Mouse (Mus musculus) G1E (cell line): ENCODE measurements around the gene Olfr1425.

Experiments used
- CTCF ChIP-seq: IDR thresholded peaks from 2 replicates; pipeline ENCODE4 v1.5.1; 2012; ENCODE audit warnings: low read depth, low read length, inconsistent platforms, mixed read lengths
- GATA1 ChIP-seq: IDR thresholded peaks from 2 replicates; pipeline ENCODE4 v1.6.1; 2012; ENCODE audit warnings: borderline replicate concordance, low read length, inconsistent platforms, mixed read lengths
- TAL1 ChIP-seq: conservative IDR thresholded peaks from 2 replicates; pipeline ENCODE4 v1.6.1; 2012; ENCODE audit warnings: low read depth, low read length, inconsistent platforms, mixed read lengths

GRCm38 (mm10) chr19:12115797-12116196, 38.3 kb upstream of the Olfr1425 start, which contains the start of gene Olfr1428:
- TF ChIP-seq CTCF (no peak), TAL1 (no peak), GATA1 (no peak)
